Mouse (Mus musculus) bone marrow, adult 2 months (tissue): ENCODE data around the gene Mobp. TPM values are rescaled to one million over a fixed set of nuclear protein-coding genes. Genes with fewer than 3 reads are reported as not detected.

ENCODE experiments used
- H3K27ac ChIP-seq: fragments of 200-500 bp; 2 replicates; pipeline ENCODE4 v1.5.1; 2012; ENCODE audit warnings: low read depth, mild to moderate bottlenecking, control low read depth, inconsistent platforms, low read length; ENCODE audit not compliant: control insufficient read depth, poor library complexity, insufficient read depth
- H3K4me1 ChIP-seq: fragments of 200-500 bp; 2 replicates; pipeline ENCODE4 v1.6.1; 2011; ENCODE audit warnings: low read length; ENCODE audit not compliant: control insufficient read depth, insufficient read depth
- H3K4me3 ChIP-seq: fragments of 200-500 bp; replicated peaks from 2 replicates; pipeline ENCODE3; 2011; ENCODE audit warnings: mild to moderate bottlenecking, low read depth, low read length, control low read depth; ENCODE audit not compliant: control insufficient read depth
- CTCF ChIP-seq: fragments of 200-500 bp; IDR thresholded peaks from 2 replicates; pipeline ENCODE4 v1.5.1; 2011; ENCODE audit warnings: low read length, control low read depth; ENCODE audit not compliant: control insufficient read depth, insufficient read depth
- POLR2A ChIP-seq: fragments of 200-500 bp; IDR thresholded peaks from 2 replicates; pipeline ENCODE4 v1.6.1; 2011; ENCODE audit warnings: low read depth, mild to moderate bottlenecking, control low read depth, low read length, borderline replicate concordance; ENCODE audit not compliant: control insufficient read depth
- WGBS: fragments of 180-500 bp; shearing (Covaris S2); methylation state at CpG from one replicate; pipeline ENCODE4 v1.1.7; 2018; 5-methylcytosine and 5-hydroxymethylcytosine counted together
- polyA plus RNA-seq: library from polyadenylated mRNA; stranded (reverse); fragments of >200 nt; gene quantifications from 2 replicates; pipeline ENCODE4 v1.2.4, GENCODE M21; 2011; ENCODE audit warnings: low replicate concordance; ENCODE audit not compliant: missing spikeins, insufficient read depth, insufficient read length

Mobp gene
- polyA plus RNA-seq, 1 experiment, result 7.3 TPM

DNA sequence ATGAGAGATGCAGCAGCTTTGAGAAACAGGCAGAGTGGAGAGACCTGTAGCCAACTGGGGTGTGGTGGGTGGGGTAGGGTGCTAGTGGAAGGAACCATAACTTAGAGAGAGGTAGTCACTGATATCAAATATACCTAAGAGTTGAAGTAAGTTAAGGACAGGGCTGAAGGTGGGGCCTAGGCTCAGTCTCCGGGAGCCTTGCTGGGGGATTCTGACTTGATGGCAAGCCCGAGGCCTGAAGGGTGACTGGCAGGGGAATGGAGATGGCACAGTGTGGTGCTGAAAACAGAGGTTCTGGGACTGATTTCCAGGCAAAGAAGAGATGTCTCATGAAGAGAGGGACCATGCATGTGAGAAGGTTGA is 34.7 kb upstream of the Mobp start:
- peak overlapping the region; percentile 93 for H3K27ac ChIP-seq
- H3K4me3 ChIP-seq, result peak overlapping the region; percentile 89
- peaks cover 10% of the 10 kb centered on the region; the same call in 1 of the 2 replicates for H3K4me1 ChIP-seq
- WGBS, result 69% methylated on average over 2 of the region's 2 CpGs
- peak; percentile 58; the same call in 1 of the 2 replicates for TF ChIP-seq POLR2A
- TF ChIP-seq CTCF, result no peak

DNA sequence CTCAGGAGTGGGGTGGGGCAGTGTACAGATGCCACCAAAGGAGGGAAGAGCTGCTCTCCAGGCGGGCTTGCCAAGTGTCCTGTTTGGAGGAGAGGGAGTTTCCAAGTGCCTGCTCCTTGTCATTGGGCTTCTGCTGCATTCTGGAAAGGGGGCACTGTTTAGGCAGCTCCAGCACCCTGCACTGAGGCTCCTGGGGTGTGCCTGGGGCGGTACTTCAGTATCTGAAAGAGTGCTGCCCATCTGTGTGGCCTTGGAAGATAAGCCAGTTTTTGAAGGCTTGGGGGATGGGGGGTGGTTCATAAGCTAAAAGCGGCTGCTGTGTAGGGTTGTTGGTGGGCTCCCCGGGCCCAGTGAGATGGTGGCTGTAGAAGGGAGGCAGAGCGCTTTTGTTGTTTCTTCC is 33.9 kb upstream of the Mobp start:
- TF ChIP-seq POLR2A, result peak; percentile 81
- no peak for TF ChIP-seq CTCF
- Histone ChIP-seq H3K27ac (peak overlapping the region; percentile 93), H3K4me1 (peaks cover 10% of the 10 kb centered on the region; the same call in 1 of the 2 replicates), H3K4me3 (peak overlapping the region; percentile 89)
- WGBS, result 54% methylated on average over 5 of the region's 5 CpGs

DNA sequence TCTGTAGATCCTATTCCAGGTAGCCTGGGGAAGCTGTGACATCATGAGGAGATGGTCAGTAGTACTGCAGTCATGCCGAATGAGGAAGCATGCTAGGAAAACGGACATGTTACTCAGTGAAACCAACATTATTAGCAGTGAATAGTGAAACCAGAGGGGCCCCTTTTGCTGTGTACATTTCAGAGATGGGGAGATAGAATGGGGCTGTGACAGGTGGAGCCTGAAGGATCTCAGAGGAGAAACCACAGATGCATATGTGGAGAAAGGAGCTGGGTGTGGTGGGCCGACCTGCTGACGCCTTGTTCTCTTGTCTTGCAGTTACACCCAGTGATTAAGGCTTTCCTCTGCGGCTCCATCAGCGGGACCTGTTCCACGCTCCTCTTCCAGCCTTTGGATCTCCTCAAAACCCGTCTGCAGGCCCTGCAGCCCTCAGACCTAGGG is 33.3 kb upstream of the Mobp start:
- 43% methylated on average over 8 of the region's 8 CpGs for WGBS
- peaks cover 10% of the 10 kb centered on the region; the same call in 1 of the 2 replicates for H3K4me1 ChIP-seq
- H3K27ac ChIP-seq, result peak overlapping the region; percentile 80
- TF ChIP-seq POLR2A, result no peak
- H3K4me3 ChIP-seq, result peak overlapping the region; percentile 64

DNA sequence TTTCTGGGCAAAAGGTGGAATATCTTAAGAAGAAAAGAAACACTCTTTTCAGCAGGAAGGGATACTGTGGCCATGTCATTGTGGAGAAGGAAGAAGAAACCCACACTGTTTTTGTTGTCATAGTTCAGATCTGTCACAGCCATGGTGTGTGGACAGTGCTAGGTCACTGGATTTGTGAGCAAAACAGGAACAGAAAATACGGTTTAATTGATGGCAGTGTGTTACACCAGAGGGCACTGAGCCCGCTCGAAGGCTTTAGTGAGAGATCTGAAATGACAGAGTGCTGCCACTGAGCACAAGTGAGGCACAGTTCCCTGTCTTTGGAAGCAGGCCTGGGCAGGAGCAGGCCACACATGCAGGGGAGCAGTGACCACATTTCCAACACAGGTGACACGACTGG is 31.3 kb upstream of the Mobp start:
- peaks cover 6% of the 10 kb centered on the region; the same call in 1 of the 2 replicates for H3K4me1 ChIP-seq
- H3K4me3 ChIP-seq, result no peak overlapping the region
- WGBS, result 51% methylated on average over 4 of the region's 4 CpGs
- TF ChIP-seq CTCF (no peak), POLR2A (no peak)
- peak overlapping the region; percentile 30 for H3K27ac ChIP-seq

DNA sequence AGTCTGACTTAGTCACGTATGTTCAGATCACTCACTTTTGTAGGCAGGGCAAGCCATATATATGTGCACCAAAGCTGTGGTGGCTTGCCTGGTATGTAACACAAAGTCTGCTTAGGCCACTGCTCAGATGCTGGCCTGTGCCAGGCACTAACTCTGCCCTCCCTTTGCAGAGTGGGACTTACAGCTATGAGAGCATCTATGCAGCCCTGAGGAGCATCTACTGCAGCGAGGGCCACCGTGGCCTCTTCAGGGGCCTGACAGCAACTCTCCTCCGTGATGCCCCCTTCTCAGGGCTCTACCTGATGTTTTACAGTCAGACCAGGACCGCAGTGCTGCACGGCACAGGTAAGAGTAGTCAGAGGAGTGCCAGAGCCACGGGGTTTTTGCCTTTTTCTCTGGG is 29.0 kb upstream of the Mobp start:
- H3K4me3 ChIP-seq, result no peak overlapping the region
- H3K4me1 ChIP-seq, result 0 out of 2 replicates have a peak, but pooled peaks cover 4% of the 10 kb centered on the region
- H3K27ac ChIP-seq, result no peak overlapping the region
- TF ChIP-seq CTCF (no peak), POLR2A (no peak)
- WGBS, result 94% methylated on average over 7 of the region's 7 CpGs

DNA sequence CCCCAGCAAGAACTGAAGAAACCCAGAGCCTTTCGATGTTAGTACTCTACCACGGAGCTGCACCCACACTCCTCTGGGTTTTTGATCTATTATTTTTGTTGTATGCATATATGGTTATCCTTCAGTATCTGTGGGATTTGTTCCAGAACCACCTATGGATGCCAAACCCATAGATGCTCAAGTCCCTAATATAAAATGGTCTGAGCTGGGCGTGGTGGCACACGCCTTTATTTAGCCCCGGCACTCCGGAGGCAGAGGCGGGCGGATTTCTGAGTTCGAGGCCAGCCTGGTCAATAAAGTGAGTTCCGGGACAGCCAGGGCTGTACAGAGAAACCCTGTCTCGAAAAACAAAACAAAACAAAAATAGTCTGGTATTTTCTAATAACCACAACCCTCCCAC is 22.6 kb upstream of the Mobp start:
- Histone ChIP-seq H3K4me3 (no peak overlapping the region), H3K4me1 (peaks cover 1% of the 10 kb centered on the region; the same call in 1 of the 2 replicates), H3K27ac (peak overlapping the region; percentile 51; the same call in 1 of the 2 replicates)
- no peak for TF ChIP-seq CTCF
- no peak for TF ChIP-seq POLR2A
- WGBS, result 41% methylated on average over 11 of the region's 11 CpGs

DNA sequence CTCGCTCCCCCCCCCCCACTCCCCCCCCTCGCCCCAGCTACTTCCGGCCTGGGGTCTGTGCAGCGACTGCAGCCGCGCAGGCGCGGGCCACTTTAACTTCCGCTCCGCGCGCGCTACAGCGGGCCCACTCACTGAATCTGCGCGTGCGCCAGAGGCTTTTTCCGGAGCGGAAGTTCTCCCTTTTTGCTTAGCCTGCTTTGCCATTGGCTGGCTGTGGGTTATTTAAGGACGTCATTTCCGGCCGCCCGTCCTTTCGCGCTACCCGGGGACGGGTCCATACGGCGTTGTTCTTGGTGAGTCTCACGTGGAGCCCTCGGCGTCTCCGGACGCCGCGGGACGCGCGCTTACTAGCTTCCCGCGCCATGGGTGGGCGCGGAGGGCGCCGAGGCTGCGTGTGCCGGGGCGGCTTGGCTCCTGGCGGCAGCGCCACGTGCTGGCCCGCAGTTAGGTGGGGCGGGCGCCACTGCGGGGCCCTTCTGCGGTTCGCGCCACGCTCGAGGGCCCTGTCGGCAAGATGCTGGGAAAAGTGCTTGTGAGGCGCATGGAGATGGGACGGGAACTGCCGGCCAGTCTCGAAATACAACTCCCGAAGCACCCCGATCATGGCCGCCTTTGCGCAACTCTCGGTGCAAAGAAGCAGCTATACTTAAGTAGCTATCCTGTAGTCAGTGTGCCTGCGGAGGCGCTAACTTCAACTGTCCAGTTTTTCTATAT is 21.8 kb upstream of the Mobp start, which contains the start of gene Rpsa:
Gene Rpsa, plus strand, starts transcription at position 152 of the 714 bp plus-strand sequence.
- peaks cover 1% of the 10 kb centered on the region; the same call in 1 of the 2 replicates for H3K4me1 ChIP-seq

DNA sequence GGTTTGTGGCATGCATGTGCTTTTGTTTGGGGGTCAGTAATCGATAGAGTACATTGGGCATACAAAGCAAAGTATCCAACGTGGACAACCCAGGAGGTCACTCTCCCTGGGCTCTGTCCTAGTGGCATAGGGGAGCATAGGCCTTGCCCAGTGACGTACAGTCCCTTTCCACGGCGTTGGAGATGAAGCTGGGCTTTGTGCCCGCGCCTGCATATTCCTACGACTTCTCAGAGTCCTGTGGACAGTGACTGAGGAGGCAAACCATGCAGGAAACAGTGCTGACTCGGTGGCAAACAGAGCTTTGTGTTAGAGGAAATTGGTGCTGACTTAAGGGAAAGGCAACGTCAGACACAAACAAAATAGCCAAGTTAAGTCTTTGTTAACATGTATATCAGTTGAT is 20.2 kb upstream of the Mobp start:
- WGBS, result 48% methylated on average over 10 of the region's 10 CpGs
- Histone ChIP-seq H3K4me1 (peaks cover 1% of the 10 kb centered on the region; the same call in 1 of the 2 replicates), H3K27ac (no peak overlapping the region), H3K4me3 (peak overlapping the region; percentile 33)
- TF ChIP-seq POLR2A (no peak), CTCF (no peak)

More for the DNA sequence above, 21.8 kb upstream of the Mobp start, which contains the start of gene Rpsa:
- TF ChIP-seq POLR2A (peak; percentile 88), CTCF (no peak)
- peak within 1 kb of the TSS; percentile 92 for H3K27ac ChIP-seq
- peak within 1 kb of the TSS; percentile 96 for H3K4me3 ChIP-seq
- under 1% methylated on average over 72 of the region's 72 CpGs for WGBS

DNA sequence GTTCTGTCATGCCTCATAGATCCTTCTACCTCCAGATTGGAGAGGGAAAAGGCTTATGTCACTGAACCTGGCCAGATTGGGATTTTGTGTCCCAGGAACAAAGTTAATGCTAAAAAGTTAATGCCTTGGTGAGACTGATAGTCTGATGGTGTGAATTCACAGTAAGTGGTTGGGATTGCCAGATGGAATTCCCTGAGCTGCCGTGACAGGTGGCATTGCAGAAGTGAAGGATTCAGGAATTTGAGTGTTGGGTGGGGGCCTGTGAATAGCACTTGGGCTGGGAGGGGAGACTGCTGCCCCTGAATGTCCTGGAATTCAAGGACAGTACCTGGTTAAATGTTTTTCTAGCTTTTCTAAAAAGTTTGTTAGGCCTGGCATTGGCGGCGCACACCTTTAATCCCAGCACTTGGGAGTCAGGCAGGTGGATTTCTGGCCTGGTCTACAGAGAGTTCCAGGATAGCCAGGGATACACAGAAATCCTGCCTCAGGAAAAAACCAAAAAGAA is 17.7 kb upstream of the Mobp start:
- WGBS, result 89% methylated on average over 3 of the region's 3 CpGs
- Histone ChIP-seq H3K4me3 (no peak overlapping the region), H3K27ac (no peak overlapping the region), H3K4me1 (peaks cover 1% of the 10 kb centered on the region; the same call in 1 of the 2 replicates)
- no peak for TF ChIP-seq CTCF
- TF ChIP-seq POLR2A, result no peak
